Comparison of ENCODE assay signal across 10 mouse cellular contexts in genomic region chr7:127183828-127184227, GRCm38 (mm10). TPM values are rescaled to one million over a fixed set of nuclear protein-coding genes. Genes with fewer than 3 reads are reported as not detected.
A peak's percentile ranks its signal among the peaks of the same experiment; 100 is the strongest.
DNase-seq lines count a peak whose midpoint lies in the region; ATAC-seq and TF ChIP-seq lines count a peak whose summit lies in the region.
"Had no signal": no experiment of that assay in that cellular context is flagged by ENCODE, and none has a peak within 500 bp of the region (broad histone marks: within the 10 kb centered on the region; RNA-seq: fewer than 3 reads in every experiment).

No protein-coding gene starts in this region.

- peak; percentile 36 for TF ChIP-seq RAD21 in MEL (IDR thresholded peaks at IDR 0.05; ENCODE audit: low read depth, low read length)

- ATAC-seq in granulocyte monocyte progenitor cell, adult 5-6 weeks (replicated peaks; ENCODE audit: poor library complexity, severe bottlenecking), result peak; percentile 60

- no peaks in the 10 kb centered on the region; the same call in 1 of the 2 replicates for H3K79me2 ChIP-seq in MEL (ENCODE audit: control insufficient read depth, insufficient read depth, low read length, poor library complexity)

- no peak for DNase-seq in left cerebral cortex, adult 2 months (ENCODE audit: extremely low spot score in 1 of 2, low spot score in 2 of 2)
- no peak for DNase-seq in left cerebral cortex, adult 18-20 months (ENCODE audit: low spot score in 2 of 2)
- DNase-seq in MEL (ENCODE audit: low read depth, low spot score), result peak; percentile 92
- DNase-seq in retina, postnatal 1 day, result peak; percentile 4
- DNase-seq in adrenal gland, postnatal 10 days, result no peak
- no peak for DNase-seq in right cerebral cortex, postnatal 4 days
- no peak for DNase-seq in frontal cortex, postnatal 14 days (ENCODE audit: low spot score in 2 of 2)

- peak; percentile 20 for TF ChIP-seq CTCF in left cerebral cortex, adult 2 months (IDR thresholded peaks at IDR 0.05)
- TF ChIP-seq CTCF in MEL (IDR thresholded peaks at IDR 0.05 in 2 of 3, conservative IDR thresholded peaks at IDR 0.05 in 1 of 3; ENCODE audit: control insufficient read depth in 1 of 3, insufficient read depth in 1 of 3, low read depth in 2 of 3, low read length in 3 of 3, poor library complexity in 1 of 3, severe bottlenecking in 1 of 3), result peak; percentile 63 to 79 (median 76)

- TF ChIP-seq POLR2A in MEL (IDR thresholded peaks at IDR 0.05; ENCODE audit: control insufficient read depth in 1 of 2, insufficient read depth in 1 of 2, low read depth in 1 of 2, low read length in 2 of 2, poor library complexity in 1 of 2), result peak in 1 of 2 experiments; percentile 27; a peak in 1 of 4 replicates

- H3K27me3 ChIP-seq in MEL (ENCODE audit: control insufficient read depth in 1 of 2, insufficient read depth in 2 of 2, low read length in 2 of 2), result no peaks in the 10 kb centered on the region
- H3K27me3 ChIP-seq: neural tube, embryonic 12.5 days had no signal

- H3K9me3 ChIP-seq in MEL (replicated peaks; ENCODE audit: insufficient read depth, low read length), result no peaks in the 10 kb centered on the region
- H3K9me3 ChIP-seq: embryonic facial prominence, embryonic 10.5 days; neural tube, embryonic 12.5 days had no signal

- no peak overlapping the region for H3K27ac ChIP-seq in left cerebral cortex, adult 2 months
- H3K27ac ChIP-seq in MEL (ENCODE audit: control insufficient read depth, low read depth, low read length), result peak overlapping the region; percentile 92
- H3K27ac ChIP-seq: embryonic facial prominence, embryonic 10.5 days; neural tube, embryonic 12.5 days had no signal

- peaks cover 0 to 50% of the 10 kb centered on the region in 2 experiments; a peak in 2 of 4 replicates for H3K36me3 ChIP-seq in MEL (ENCODE audit: control insufficient read depth in 1 of 2, insufficient read depth in 2 of 2, low read length in 2 of 2)
- H3K36me3 ChIP-seq: embryonic facial prominence, embryonic 10.5 days; neural tube, embryonic 12.5 days had no signal

- H3K9ac ChIP-seq in MEL (ENCODE audit: control insufficient read depth, low read depth, low read length, poor library complexity, severe bottlenecking), result peak overlapping the region; percentile 60
- H3K9ac ChIP-seq: neural tube, embryonic 12.5 days had no signal

- intact Hi-C loops in left cerebral cortex, adult 2 months (cut with DNase I), result loop anchor here (2.0 kb wide), 1 partner anchor 55 kb away; no protein-coding TSS in a partner anchor

- no peak overlapping the region for H3K4me3 ChIP-seq in left cerebral cortex, adult 2 months
- peak overlapping the region; percentile 28 to 29 for H3K4me3 ChIP-seq in MEL (ENCODE audit: control insufficient read depth in 1 of 2, insufficient read depth in 1 of 2, low read depth in 2 of 2, low read length in 2 of 2)
- H3K4me3 ChIP-seq: embryonic facial prominence, embryonic 10.5 days; neural tube, embryonic 12.5 days had no signal

- peak; percentile 18 to 60; a peak in 2 of 4 replicates for TF ChIP-seq EP300 in MEL (IDR thresholded peaks at IDR 0.05; ENCODE audit: low read depth in 1 of 2, low read length in 2 of 2)

- H3K4me1 ChIP-seq in MEL (ENCODE audit: control insufficient read depth in 1 of 2, insufficient read depth in 2 of 2, low read length in 2 of 2), result peaks cover 36 to 45% of the 10 kb centered on the region in 2 experiments
- H3K4me1 ChIP-seq: embryonic facial prominence, embryonic 10.5 days; neural tube, embryonic 12.5 days had no signal

TF ChIP-seq in MEL, 35 proteins besides CTCF, POLR2A, EP300 and RAD21 (continues in another document):
- TF ChIP-seq TAL1 (IDR thresholded peaks at IDR 0.05; ENCODE audit: low read length), result no peak
- peak; percentile 39; the same call in 1 of the 2 replicates for TF ChIP-seq ELF1 (IDR thresholded peaks at IDR 0.05; ENCODE audit: low read depth, low read length)
- peak; percentile 28; the same call in 1 of the 2 replicates for TF ChIP-seq MXI1 (IDR thresholded peaks at IDR 0.05; ENCODE audit: low read depth, low read length)
- TF ChIP-seq RCOR1 (IDR thresholded peaks at IDR 0.05; ENCODE audit: low read depth, low read length), result no peak; the same call in 1 of the 2 replicates
- no peak for TF ChIP-seq E2F4 (IDR thresholded peaks at IDR 0.05; ENCODE audit: borderline replicate concordance, low read depth, low read length)
- TF ChIP-seq UBTF (IDR thresholded peaks at IDR 0.05; ENCODE audit: borderline replicate concordance, insufficient read depth, low read depth, low read length), result no peak
- TF ChIP-seq ZKSCAN1 (IDR thresholded peaks at IDR 0.05; ENCODE audit: low read depth, low read length), result no peak
- peak; percentile 76 for TF ChIP-seq ETS1 (IDR thresholded peaks at IDR 0.05; ENCODE audit: low read depth, low read length)
- TF ChIP-seq BHLHE40 (IDR thresholded peaks at IDR 0.05; ENCODE audit: borderline replicate concordance, low read depth, low read length), result peak; percentile 26; the same call in 1 of the 2 replicates
- 0 out of 2 replicates have a peak, but pooled peaks have one; percentile 66 for TF ChIP-seq CHD1 (IDR thresholded peaks at IDR 0.05; ENCODE audit: low read depth, low read length)
- TF ChIP-seq NELFE (IDR thresholded peaks at IDR 0.05; ENCODE audit: low read depth, low read length), result no peak
- TF ChIP-seq MAFK (IDR thresholded peaks at IDR 0.05; ENCODE audit: borderline replicate concordance, low read depth, low read length), result no peak
- no peak; the same call in none of the 2 replicates for TF ChIP-seq ZNF384 (IDR thresholded peaks at IDR 0.05; ENCODE audit: low read depth, low read length)
- peak; percentile 58; the same call in 1 of the 2 replicates for TF ChIP-seq MAX (IDR thresholded peaks at IDR 0.05; ENCODE audit: low read length)
- TF ChIP-seq POLR2AphosphoS2 (IDR thresholded peaks at IDR 0.05; ENCODE audit: low read length), result no peak
- TF ChIP-seq MAZ (IDR thresholded peaks at IDR 0.05; ENCODE audit: low read depth, low read length), result 0 out of 2 replicates have a peak, but pooled peaks have one; percentile 6
- peak; percentile 67 for TF ChIP-seq SMC3 (IDR thresholded peaks at IDR 0.05; ENCODE audit: low read depth, low read length)
- TF ChIP-seq CHD2 (IDR thresholded peaks at IDR 0.05; ENCODE audit: low read length), result no peak
- no peak for TF ChIP-seq NRF1 (IDR thresholded peaks at IDR 0.05; ENCODE audit: insufficient read depth, low read depth, low read length, poor library complexity, severe bottlenecking)
- no peak for TF ChIP-seq POLR2AphosphoS5 (IDR thresholded peaks at IDR 0.05; ENCODE audit: borderline replicate concordance, low read depth, low read length)
- TF ChIP-seq TCF12 (IDR thresholded peaks at IDR 0.05; ENCODE audit: low read depth, low read length), result peak; percentile 41

RNA-seq across cellular contexts. Expression of gene Cd2bp2, which starts 12.0 kb away (rescaled TPM):
- total RNA-seq in left cerebral cortex, adult 2 months (2021), result 10 to 100 TPM; 77.7 to 80.8 TPM
- total RNA-seq in left cerebral cortex, adult 18-20 months (2021), result 10 to 100 TPM; 88.0 to 90.2 TPM
- total RNA-seq in MEL (2012; rRNA removed), result 55.6 and 64.8 TPM in 2 replicates
- polyA plus RNA-seq in MEL (2012; ENCODE audit: insufficient read depth in 1 of 2, insufficient read length in 2 of 2, low read depth in 1 of 2, low replicate concordance in 2 of 2, missing spikeins in 1 of 2), result 10 to 100 TPM in 1 of 2 experiments, not detected in 1; 56.7 TPM
- total RNA-seq in granulocyte monocyte progenitor cell, adult 5-6 weeks (2014; fragmentation: Nextera tagmentation), result 21.1 and 44.7 TPM in 2 replicates
- total RNA-seq in granulocyte monocyte progenitor cell, adult 5-6 weeks (2017), result 44.1 and 58.2 TPM in 2 replicates
- 10 to 100 TPM; 50.9 to 54.9 TPM for total RNA-seq in adrenal gland, postnatal 10 days (2021)

RNA-seq across cellular contexts. Expression of gene Tbc1d10b, which starts 24.4 kb away (rescaled TPM):
- total RNA-seq in left cerebral cortex, adult 2 months (2021), result 100 to 1,000 TPM in 1 of 2 experiments, 10 to 100 TPM in 1; 91.9 to 110 TPM
- total RNA-seq in left cerebral cortex, adult 18-20 months (2021), result 10 to 100 TPM; 90.8 to 94.1 TPM
- 37.4 and 43.3 TPM in 2 replicates for total RNA-seq in MEL (2012; rRNA removed)
- 10 to 100 TPM in 1 of 2 experiments, not detected in 1; 70.3 TPM for polyA plus RNA-seq in MEL (2012; ENCODE audit: insufficient read depth in 1 of 2, insufficient read length in 2 of 2, low read depth in 1 of 2, low replicate concordance in 2 of 2, missing spikeins in 1 of 2)
- 27.0 and 33.2 TPM in 2 replicates for total RNA-seq in granulocyte monocyte progenitor cell, adult 5-6 weeks (2014; fragmentation: Nextera tagmentation)
- 26.2 and 35.0 TPM in 2 replicates for total RNA-seq in granulocyte monocyte progenitor cell, adult 5-6 weeks (2017)
- total RNA-seq in adrenal gland, postnatal 10 days (2021), result 10 to 100 TPM; 39.0 to 40.5 TPM

RNA-seq across cellular contexts. Expression of gene Mylpf, which starts 24.9 kb away (rescaled TPM):
- 1 to 10 TPM; 2.7 to 3.3 TPM for total RNA-seq in left cerebral cortex, adult 2 months (2021)
- 1 to 10 TPM; 2.1 to 3.0 TPM for total RNA-seq in left cerebral cortex, adult 18-20 months (2021)
- total RNA-seq in MEL (2012; rRNA removed), result 8.3 and 11.2 TPM in 2 replicates
- 1 to 10 TPM in 1 of 2 experiments, not detected in 1; 9.1 TPM for polyA plus RNA-seq in MEL (2012; ENCODE audit: insufficient read depth in 1 of 2, insufficient read length in 2 of 2, low read depth in 1 of 2, low replicate concordance in 2 of 2, missing spikeins in 1 of 2)
- total RNA-seq in granulocyte monocyte progenitor cell, adult 5-6 weeks (2014; fragmentation: Nextera tagmentation), result 9.1 and 25.5 TPM in 2 replicates
- total RNA-seq in granulocyte monocyte progenitor cell, adult 5-6 weeks (2017), result 1.2 and 4.3 TPM in 2 replicates
- total RNA-seq in adrenal gland, postnatal 10 days (2021), result 1,000 to 10,000 TPM in 1 of 2 experiments, 100 to 1,000 TPM in 1; 678 to 2,339 TPM

RNA-seq across cellular contexts. Expression of gene Spn, which starts 46.2 kb away (rescaled TPM):
- total RNA-seq in left cerebral cortex, adult 2 months (2021), result under 1 TPM; 0.18 to 0.23 TPM
- total RNA-seq in left cerebral cortex, adult 18-20 months (2021), result under 1 TPM; 0.09 to 0.16 TPM
- 169 and 182 TPM in 2 replicates for total RNA-seq in MEL (2012; rRNA removed)
- 100 to 1,000 TPM; 135 to 184 TPM for polyA plus RNA-seq in MEL (2012; ENCODE audit: insufficient read depth in 1 of 2, insufficient read length in 2 of 2, low read depth in 1 of 2, low replicate concordance in 2 of 2, missing spikeins in 1 of 2)
- total RNA-seq in granulocyte monocyte progenitor cell, adult 5-6 weeks (2014; fragmentation: Nextera tagmentation), result 123 and 159 TPM in 2 replicates
- 293 and 356 TPM in 2 replicates for total RNA-seq in granulocyte monocyte progenitor cell, adult 5-6 weeks (2017)
- 1 to 10 TPM; 3.2 to 3.3 TPM for total RNA-seq in adrenal gland, postnatal 10 days (2021)

RNA-seq across cellular contexts. Expression of gene Zfp553, which starts 49.0 kb away (rescaled TPM):
- 10 to 100 TPM; 17.8 to 20.5 TPM for total RNA-seq in left cerebral cortex, adult 2 months (2021)
- 10 to 100 TPM; 21.3 to 22.1 TPM for total RNA-seq in left cerebral cortex, adult 18-20 months (2021)
- total RNA-seq in MEL (2012; rRNA removed), result 13.9 and 14.6 TPM in 2 replicates
- polyA plus RNA-seq in MEL (2012; ENCODE audit: insufficient read depth in 1 of 2, insufficient read length in 2 of 2, low read depth in 1 of 2, low replicate concordance in 2 of 2, missing spikeins in 1 of 2), result 10 to 100 TPM in 1 of 2 experiments, not detected in 1; 19.0 TPM
- total RNA-seq in granulocyte monocyte progenitor cell, adult 5-6 weeks (2014; fragmentation: Nextera tagmentation), result 6.0 and 18.7 TPM in 2 replicates
- 11.4 and 12.0 TPM in 2 replicates for total RNA-seq in granulocyte monocyte progenitor cell, adult 5-6 weeks (2017)
- total RNA-seq in adrenal gland, postnatal 10 days (2021), result 10 to 100 TPM in 1 of 2 experiments, 1 to 10 TPM in 1; 9.2 to 13.4 TPM

Comparison
In these comparisons a context has a peak if more than half of its experiments do, and no peak if none do; other contexts are left out.
1. DNase-seq: peak in MEL (single experiment) and retina, postnatal 1 day (single experiment); none in left cerebral cortex, adult 2 months (0 of 2), left cerebral cortex, adult 18-20 months (0 of 2), adrenal gland, postnatal 10 days (single experiment), right cerebral cortex, postnatal 4 days (single experiment) and frontal cortex, postnatal 14 days (0 of 2).
2. RNA of gene Mylpf, which starts 24.9 kb away (total RNA-seq): 678 to 2,339 TPM in adrenal gland, postnatal 10 days; 1.2 to 25.5 TPM in granulocyte monocyte progenitor cell, adult 5-6 weeks, 8.3 to 11.2 TPM in MEL, 2.7 to 3.3 TPM in left cerebral cortex, adult 2 months and 2.1 to 3.0 TPM in left cerebral cortex, adult 18-20 months; every median in the first group is over 10 times any median in the second.